Mouse (Mus musculus) Muller cell, postnatal 12 days (primary cell): Measurements from ENCODE around the gene Slc35f2.

Source experiments
- DNase-seq: peaks from one replicate; pipeline ENCODE4 v3.0.0-alpha.2; 2015; ENCODE audit errors: inconsistent ontology term

Gene Slc35f2

GRCm38 (mm10) chr9:53771344-53772021 lies at the start of gene Slc35f2:
Gene Slc35f2, plus strand, starts transcription at chr9:53771538.
- DNase-seq: peak; percentile 39

GRCm38 (mm10) chr9:53740829-53741404 lies 30.4 kb upstream of the Slc35f2 start:
- DNase-seq: no peak

GRCm38 (mm10) chr9:53750411-53750810 lies 20.9 kb upstream of the Slc35f2 start:
- no peak for DNase-seq

GRCm38 (mm10) chr9:53750899-53751298 lies 20.4 kb upstream of the Slc35f2 start:
- DNase-seq: no peak

- no peak for DNase-seq
Observed at GRCm38 (mm10) chr9:53754801-53755200, 16.5 kb upstream of the Slc35f2 start.

GRCm38 (mm10) chr9:53758142-53758541 lies 13.2 kb upstream of the Slc35f2 start:
- DNase-seq: no peak

GRCm38 (mm10) chr9:53764697-53765096 lies 6.6 kb upstream of the Slc35f2 start:
- no peak for DNase-seq

GRCm38 (mm10) chr9:53768486-53768885 lies 2.9 kb upstream of the Slc35f2 start:
- no peak for DNase-seq

GRCm38 (mm10) chr9:53770771-53771343 lies 481 bp upstream of the Slc35f2 start:
- DNase-seq: no peak

- peak; percentile 5 for DNase-seq
Observed at GRCm38 (mm10) chr9:53772121-53772561, 803 bp downstream of the Slc35f2 start.

GRCm38 (mm10) chr9:53775511-53775910 lies 4.2 kb downstream of the Slc35f2 start:
- no peak for DNase-seq

- no peak for DNase-seq
Observed at GRCm38 (mm10) chr9:53786561-53787407, 15.4 kb downstream of the Slc35f2 start.

- DNase-seq: no peak
Observed at GRCm38 (mm10) chr9:53793830-53794330, 22.5 kb downstream of the Slc35f2 start.

GRCm38 (mm10) chr9:53794490-53794889 lies 23.2 kb downstream of the Slc35f2 start:
- DNase-seq: no peak

GRCm38 (mm10) chr9:53795351-53795750 lies 24.0 kb downstream of the Slc35f2 start:
- DNase-seq: no peak

- DNase-seq: no peak
Observed at GRCm38 (mm10) chr9:53796386-53796785, 25.0 kb downstream of the Slc35f2 start.

GRCm38 (mm10) chr9:53797141-53797540 lies 25.8 kb downstream of the Slc35f2 start:
- no peak for DNase-seq

- no peak for DNase-seq
Observed at GRCm38 (mm10) chr9:53802921-53803320, 31.6 kb downstream of the Slc35f2 start.

GRCm38 (mm10) chr9:53806496-53807086 lies 35.3 kb downstream of the Slc35f2 start:
- DNase-seq: no peak

- no peak for DNase-seq
Observed at GRCm38 (mm10) chr9:53813418-53813817, 42.1 kb downstream of the Slc35f2 start.

GRCm38 (mm10) chr9:53818760-53819159 lies 47.4 kb downstream of the Slc35f2 start:
- peak; percentile 54 for DNase-seq

- peak; percentile 17 for DNase-seq
Observed at GRCm38 (mm10) chr9:53825318-53825717, 54.0 kb downstream of the Slc35f2 start.
